Mouse (Mus musculus): ENCODE data around the gene Dus2.

GRCm38 (mm10) chr8:105988546-105988945, 2.6 kb upstream of the Dus2 start:
- no peak for TF ChIP-seq CTCF (IDR thresholded peaks at IDR 0.05; ENCODE audit: control insufficient read depth, insufficient read depth, insufficient read length)
- TF ChIP-seq USF1 (IDR thresholded peaks at IDR 0.05; ENCODE audit: low read depth), result no peak
- TF ChIP-seq MAX (IDR thresholded peaks at IDR 0.05), result no peak
- TF ChIP-seq MYOG (IDR thresholded peaks at IDR 0.05; ENCODE audit: control insufficient read depth, extremely low read depth, insufficient read length), result no peak
- no peak for TF ChIP-seq CEBPB (IDR thresholded peaks at IDR 0.05; ENCODE audit: low read depth)
- TF ChIP-seq FOSL1 (IDR thresholded peaks at IDR 0.05; ENCODE audit: insufficient read depth, low read length, poor library complexity, severe bottlenecking), result no peak

Measured in C2C12 (cell line).